In genomic region chr19:5740320-5741317, GRCm38 (mm10) we compare ENCODE assay signal across 8 mouse cellular contexts. TPM values are rescaled to one million over a fixed set of nuclear protein-coding genes. Genes with fewer than 3 reads are reported as not detected.
A peak's percentile ranks its signal among the peaks of the same experiment; 100 is the strongest.
DNase-seq lines count a peak whose midpoint lies in the region; ATAC-seq and TF ChIP-seq lines count a peak whose summit lies in the region.

TSS of gene Ltbp3 (plus strand) at chr19:5740904.

- no peaks in the 10 kb centered on the region for H3K36me3 ChIP-seq in kidney, embryonic 14.5 days (ENCODE audit: control insufficient read depth, insufficient read depth, low read length)
- no peaks in the 10 kb centered on the region for H3K36me3 ChIP-seq in liver, embryonic 14.5 days (replicated peaks; ENCODE audit: control insufficient read depth, insufficient read depth, low read depth)

- peaks cover 35% of the 10 kb centered on the region for H3K4me1 ChIP-seq in kidney, embryonic 14.5 days (ENCODE audit: control insufficient read depth, insufficient read depth, low read length)
- H3K4me1 ChIP-seq in liver, embryonic 14.5 days (replicated peaks; ENCODE audit: control insufficient read depth in 2 of 2, insufficient read depth in 2 of 2, low read length in 1 of 2): no peaks in the 10 kb centered on the region
- peaks cover 32% of the 10 kb centered on the region for H3K4me1 ChIP-seq in olfactory bulb, adult 2 months (ENCODE audit: control insufficient read depth, insufficient read depth, low read length)

- peak within 1 kb of the TSS; percentile 70 for H3K4me3 ChIP-seq in kidney, embryonic 14.5 days (ENCODE audit: low read length)
- peak within 1 kb of the TSS in 1 of 2 experiments; percentile 37; a peak in 2 of 4 replicates for H3K4me3 ChIP-seq in liver, embryonic 14.5 days (ENCODE audit: insufficient read depth in 1 of 2, low read depth in 2 of 2, low read length in 2 of 2)
- peak within 1 kb of the TSS; percentile 79 for H3K4me3 ChIP-seq in olfactory bulb, adult 2 months (ENCODE audit: insufficient read depth, low read depth, low read length)

- TF ChIP-seq POLR2A in olfactory bulb, adult 2 months (IDR thresholded peaks at IDR 0.05; ENCODE audit: insufficient read depth, low read depth, low read length): no peak

- 24% methylated on average over 13 of the region's 14 CpGs for WGBS in kidney, embryonic 14.5 days
- WGBS in liver, embryonic 14.5 days (ENCODE audit: insufficient replicate concordance): 48% methylated on average over 13 of the region's 14 CpGs
- WGBS in olfactory bulb, adult 2 months: 45% methylated on average over 14 of the region's 14 CpGs

- peak in 1 of 2 experiments; percentile 36 for DNase-seq in left cerebral cortex, adult 18-20 months (ENCODE audit: low spot score in 2 of 2)
- DNase-seq in left cerebral cortex, adult 9 months (ENCODE audit: low spot score in 2 of 2): no peak
- peak; percentile 70 to 78 for DNase-seq in heart, adult 9 months (ENCODE audit: low spot score in 2 of 2)
- no peak for DNase-seq in liver, embryonic 14.5 days (ENCODE audit: low read depth in 3 of 3, low spot score in 3 of 3)

- no peaks in the 10 kb centered on the region for H3K27me3 ChIP-seq in kidney, embryonic 14.5 days (ENCODE audit: control insufficient read depth, insufficient read depth, low read length)
- peaks cover 67% of the 10 kb centered on the region for H3K27me3 ChIP-seq in liver, embryonic 14.5 days (ENCODE audit: control insufficient read depth, insufficient read depth, low read length)

- no peaks in the 10 kb centered on the region for H3K9me3 ChIP-seq in kidney, embryonic 14.5 days (ENCODE audit: control insufficient read depth, low read length)
- H3K9me3 ChIP-seq in liver, embryonic 14.5 days (ENCODE audit: control insufficient read depth, low read length): no peaks in the 10 kb centered on the region

- peak within 1 kb of the TSS; percentile 79 for H3K9ac ChIP-seq in kidney, embryonic 14.5 days (ENCODE audit: low read depth, low read length)
- no peak within 1 kb of the TSS for H3K9ac ChIP-seq in liver, embryonic 14.5 days (replicated peaks)

- TF ChIP-seq EP300 in liver, embryonic 14.5 days (IDR thresholded peaks at IDR 0.05; ENCODE audit: low read depth): no peak

- peak within 1 kb of the TSS; percentile 98 for H3K4me2 ChIP-seq in kidney, embryonic 14.5 days (replicated peaks; ENCODE audit: low read depth, low read length)
- H3K4me2 ChIP-seq in liver, embryonic 14.5 days (ENCODE audit: low read depth): peak within 1 kb of the TSS; percentile 65

- no peak for TF ChIP-seq CTCF in liver, embryonic 14.5 days (IDR thresholded peaks at IDR 0.05; ENCODE audit: low read depth)
- no peak for TF ChIP-seq CTCF in olfactory bulb, adult 2 months (IDR thresholded peaks at IDR 0.05; ENCODE audit: insufficient read depth, low read depth, low read length)

- peak within 1 kb of the TSS; percentile 79 for H3K27ac ChIP-seq in kidney, embryonic 14.5 days (ENCODE audit: low read depth, low read length)
- H3K27ac ChIP-seq in liver, embryonic 14.5 days: no peak within 1 kb of the TSS
- peak within 1 kb of the TSS; percentile 55 for H3K27ac ChIP-seq in olfactory bulb, adult 2 months (ENCODE audit: insufficient read depth, low read depth, low read length)

- no peak for ATAC-seq in common myeloid progenitor, adult 5-6 weeks (replicated peaks; ENCODE audit: low read depth, poor library complexity, severe bottlenecking)
- no peak for ATAC-seq in kidney, embryonic 14.5 days (ENCODE audit: low FRiP score, low TSS enrichment)
- no peak for ATAC-seq in liver, embryonic 14.5 days (ENCODE audit: insufficient read depth)
- ATAC-seq in monocyte, adult 5-6 weeks (replicated peaks; ENCODE audit: insufficient number of reproducible peaks, low FRiP score, low TSS enrichment, poor library complexity, severe bottlenecking): no peak

RNA-seq across cellular contexts. Expression of gene Ltbp3, which starts in this region (rescaled TPM):
- total RNA-seq in left cerebral cortex, adult 18-20 months (2021): 10 to 100 TPM; 37.2 to 41.8 TPM
- total RNA-seq in common myeloid progenitor, adult 5-6 weeks (2017): 11.9 and 18.1 TPM in 2 replicates
- 14.9 and 27.1 TPM in 2 replicates for polyA plus RNA-seq in kidney, embryonic 14.5 days (2014; fragmentation: Nextera tagmentation; extraction: Ambion mirVana)
- polyA plus RNA-seq in liver, embryonic 14.5 days (2012; rRNA removed): 1.9 and 2.1 TPM in 2 replicates
- polyA plus RNA-seq in liver, embryonic 14.5 days (2014; fragmentation: Nextera tagmentation; extraction: Ambion mirVana): 0.85 and 1.6 TPM in 2 replicates
- polyA plus RNA-seq in olfactory bulb, adult 2 months (2012; ENCODE audit: insufficient read depth, insufficient read length, low replicate concordance, missing spikeins): not detected in 2 replicates
- total RNA-seq in monocyte, adult 5-6 weeks (2017): 1.2 to 9.7 TPM (median 2.2 TPM) in 3 replicates

Comparison
In these comparisons a context has a peak if more than half of its experiments do, and no peak if none do; other contexts are left out.
1. DNase-seq: peak in heart, adult 9 months (2 of 2); none in left cerebral cortex, adult 9 months (0 of 2) and liver, embryonic 14.5 days (0 of 3).